In genomic region chr4:89524260-89525200, GRCm38 (mm10) we compare ENCODE assay signal across 8 mouse cellular contexts.
DNase-seq lines count a peak whose midpoint lies in the region; ATAC-seq and TF ChIP-seq lines count a peak whose summit lies in the region.

No protein-coding gene starts in this region.

- peak overlapping the region; percentile 96 for H3K27ac ChIP-seq in CH12.LX (ENCODE audit: insufficient read depth, low read depth)
- H3K27ac ChIP-seq in heart, embryonic 15.5 days = no peak overlapping the region
- no peak overlapping the region for H3K27ac ChIP-seq in liver, embryonic 15.5 days (replicated peaks)
- no peak overlapping the region for H3K27ac ChIP-seq in neural tube, embryonic 11.5 days (ENCODE audit: low read depth, low read length)

- in situ Hi-C loops in CH12.LX (cut with MboI; ENCODE audit: low pct_ligation_motif_present, low pct_unique_long_range_greater_than_20kb, low sequenced_read_pairs) = loop anchor here (5.0 to 10.0 kb wide), 3 partner anchors 120 to 652 kb away; no protein-coding TSS in a partner anchor

- H3K4me3 ChIP-seq in CH12.LX (replicated peaks in 1 of 3; ENCODE audit: low read depth in 2 of 3, low read length in 2 of 3, poor library complexity in 1 of 3) = peak overlapping the region; percentile 50 to 55 (median 54)
- peak overlapping the region; percentile 59 for H3K4me3 ChIP-seq in heart, embryonic 15.5 days
- H3K4me3 ChIP-seq in liver, embryonic 15.5 days (replicated peaks) = peak overlapping the region; percentile 55
- peak overlapping the region; percentile 38 for H3K4me3 ChIP-seq in neural tube, embryonic 11.5 days (ENCODE audit: low read depth, low read length)

- H3K4me1 ChIP-seq in CH12.LX (ENCODE audit: control insufficient read depth in 1 of 2, insufficient read depth in 2 of 2) = peaks cover 14 to 66% of the 10 kb centered on the region in 2 experiments
- peaks cover 11% of the 10 kb centered on the region for H3K4me1 ChIP-seq in heart, embryonic 15.5 days (replicated peaks)
- H3K4me1 ChIP-seq in liver, embryonic 15.5 days (replicated peaks) = peaks cover 13% of the 10 kb centered on the region
- H3K4me1 ChIP-seq in neural tube, embryonic 11.5 days (ENCODE audit: control insufficient read depth, insufficient read depth, low read length) = no peaks in the 10 kb centered on the region

- dilution Hi-C loops in CH12.LX (cut with MboI; ENCODE audit: extremely low pct_ligation_motif_present, extremely low pct_unique_long_range_greater_than_20kb, low sequenced_read_pairs) = no loop called here

- no peaks in the 10 kb centered on the region for H3K27me3 ChIP-seq in CH12.LX (replicated peaks)
- H3K27me3 ChIP-seq in heart, embryonic 15.5 days = peaks cover 19% of the 10 kb centered on the region
- peaks cover 39% of the 10 kb centered on the region for H3K27me3 ChIP-seq in liver, embryonic 15.5 days
- peaks cover 15% of the 10 kb centered on the region for H3K27me3 ChIP-seq in neural tube, embryonic 11.5 days (ENCODE audit: control insufficient read depth, insufficient read depth, low read length)

- TF ChIP-seq CTCF in CH12.LX (conservative IDR thresholded peaks at IDR 0.05 in 1 of 2, IDR thresholded peaks at IDR 0.05 in 1 of 2; ENCODE audit: low read depth in 2 of 2, low read length in 2 of 2) = peak; percentile 14 to 92; a peak in 2 of 4 replicates

- DNase-seq in CH12.LX (ENCODE audit: extremely low read depth) = peak; percentile 98
- DNase-seq in c-Kit-positive CD71-negative TER-119-negative erythroid progenitor cells, embryonic 14.5 days (ENCODE audit: low read depth) = peak; percentile 71
- DNase-seq in fibroblast of lung, adult 2 months (ENCODE audit: low read depth) = peak; percentile 70
- DNase-seq in kidney, postnatal 10 days = peak; percentile 70
- peak; percentile 83 for DNase-seq in neural tube, embryonic 11.5 days (ENCODE audit: low spot score)
- peak; percentile 53 for DNase-seq in telencephalon, adult 2 months (ENCODE audit: low read depth, low spot score)

- TF ChIP-seq POLR2A in CH12.LX (IDR thresholded peaks at IDR 0.05; ENCODE audit: low read depth, low read length) = peak; percentile 63

- WGBS in heart, embryonic 15.5 days = under 1% methylated on average over 40 of the region's 40 CpGs
- 2% methylated on average over 40 of the region's 40 CpGs for WGBS in liver, embryonic 15.5 days (ENCODE audit: insufficient replicate concordance)
- 2% methylated on average over 40 of the region's 40 CpGs for WGBS in neural tube, embryonic 11.5 days

- H3K4me2 ChIP-seq in CH12.LX (ENCODE audit: insufficient read depth, low read depth, poor library complexity, severe bottlenecking) = peak overlapping the region; percentile 81
- H3K4me2 ChIP-seq in heart, embryonic 15.5 days = peak overlapping the region; percentile 91
- H3K4me2 ChIP-seq in liver, embryonic 15.5 days = peak overlapping the region; percentile 74
- peak overlapping the region; percentile 72 for H3K4me2 ChIP-seq in neural tube, embryonic 11.5 days (ENCODE audit: low read depth)

- peak; percentile 99 for TF ChIP-seq RAD21 in CH12.LX (IDR thresholded peaks at IDR 0.05; ENCODE audit: low read depth, low read length)

- ATAC-seq in heart, embryonic 15.5 days (replicated peaks; ENCODE audit: insufficient number of reproducible peaks, insufficient read depth, low FRiP score, low read depth) = 0 out of 2 replicates have a peak, but pooled peaks have one; percentile 66
- peak; percentile 51; the same call in 1 of the 2 replicates for ATAC-seq in liver, embryonic 15.5 days (ENCODE audit: insufficient read depth)
- peak; percentile 72 for ATAC-seq in neural tube, embryonic 11.5 days (ENCODE audit: insufficient read depth, low FRiP score, low TSS enrichment)

- peak overlapping the region; percentile 92 for H3K9ac ChIP-seq in CH12.LX (ENCODE audit: insufficient read depth, low read depth)
- peak overlapping the region; percentile 56 for H3K9ac ChIP-seq in heart, embryonic 15.5 days
- no peak overlapping the region for H3K9ac ChIP-seq in liver, embryonic 15.5 days
- no peak overlapping the region for H3K9ac ChIP-seq in neural tube, embryonic 11.5 days (ENCODE audit: low read length)

- no peaks in the 10 kb centered on the region for H3K36me3 ChIP-seq in CH12.LX (replicated peaks in 1 of 2; ENCODE audit: control insufficient read depth in 1 of 2, insufficient read depth in 1 of 2, low read length in 1 of 2)
- H3K36me3 ChIP-seq in heart, embryonic 15.5 days = no peaks in the 10 kb centered on the region
- H3K36me3 ChIP-seq in liver, embryonic 15.5 days (replicated peaks) = no peaks in the 10 kb centered on the region
- no peaks in the 10 kb centered on the region for H3K36me3 ChIP-seq in neural tube, embryonic 11.5 days (ENCODE audit: control insufficient read depth, insufficient read depth, low read length)

- peak; percentile 84 for TF ChIP-seq EP300 in CH12.LX (IDR thresholded peaks at IDR 0.05; ENCODE audit: low read length)

- H3K79me2 ChIP-seq in CH12.LX (replicated peaks; ENCODE audit: control insufficient read depth, extremely low read depth, insufficient read depth, poor library complexity, severe bottlenecking) = no peaks in the 10 kb centered on the region

- H3K9me3 ChIP-seq in CH12.LX (replicated peaks; ENCODE audit: low read length) = no peaks in the 10 kb centered on the region
- H3K9me3 ChIP-seq in heart, embryonic 15.5 days (replicated peaks) = no peaks in the 10 kb centered on the region
- no peaks in the 10 kb centered on the region for H3K9me3 ChIP-seq in liver, embryonic 15.5 days (replicated peaks)
- H3K9me3 ChIP-seq in neural tube, embryonic 11.5 days (ENCODE audit: control insufficient read depth, low read length) = no peaks in the 10 kb centered on the region

TF ChIP-seq in CH12.LX, 34 proteins besides CTCF, POLR2A, EP300 and RAD21:
- TF ChIP-seq MYC (IDR thresholded peaks at IDR 0.05; ENCODE audit: low read depth, low read length) = peak; percentile 81
- no peak for TF ChIP-seq HCFC1 (IDR thresholded peaks at IDR 0.05; ENCODE audit: low read depth, low read length)
- TF ChIP-seq JUN (IDR thresholded peaks at IDR 0.05; ENCODE audit: insufficient read depth, low read depth, low read length) = peak; percentile 41
- TF ChIP-seq IRF4 (IDR thresholded peaks at IDR 0.05; ENCODE audit: low read depth, low read length) = peak; percentile 88
- no peak; the same call in none of the 2 replicates for TF ChIP-seq MEF2A (IDR thresholded peaks at IDR 0.05; ENCODE audit: borderline replicate concordance, low read depth, low read length)
- peak; percentile 59 for TF ChIP-seq NELFE (IDR thresholded peaks at IDR 0.05; ENCODE audit: low read depth, low read length)
- TF ChIP-seq MAZ (IDR thresholded peaks at IDR 0.05; ENCODE audit: low read depth, low read length) = peak; percentile 66
- TF ChIP-seq MAX (IDR thresholded peaks at IDR 0.05; ENCODE audit: low read length) = peak; percentile 78; the same call in 1 of the 2 replicates
- TF ChIP-seq MAFK (IDR thresholded peaks at IDR 0.05; ENCODE audit: insufficient replicate concordance, low read length) = peak; percentile 68; the same call in 1 of the 2 replicates
- peak; percentile 54; the same call in 1 of the 2 replicates for TF ChIP-seq RCOR1 (conservative IDR thresholded peaks at IDR 0.05; ENCODE audit: low read depth, low read length)
- TF ChIP-seq USF2 (conservative IDR thresholded peaks at IDR 0.05; ENCODE audit: low read depth, low read length) = no peak; the same call in 1 of the 2 replicates
- TF ChIP-seq JUND (conservative IDR thresholded peaks at IDR 0.05; ENCODE audit: low read depth, low read length) = peak; percentile 33; the same call in 1 of the 2 replicates
- TF ChIP-seq NRF1 (IDR thresholded peaks at IDR 0.05; ENCODE audit: low read depth, low read length) = peak; percentile 35; the same call in 1 of the 2 replicates
- TF ChIP-seq KAT2A (IDR thresholded peaks at IDR 0.05; ENCODE audit: insufficient replicate concordance, low read length) = 0 out of 2 replicates have a peak, but pooled peaks have one; percentile 39
- TF ChIP-seq E2F4 (IDR thresholded peaks at IDR 0.05; ENCODE audit: insufficient replicate concordance, low read depth, low read length) = no peak
- TF ChIP-seq USF1 (IDR thresholded peaks at IDR 0.05; ENCODE audit: low read depth, low read length) = no peak
- TF ChIP-seq ZNF384 (IDR thresholded peaks at IDR 0.05; ENCODE audit: low read depth, low read length) = 0 out of 2 replicates have a peak, but pooled peaks have one; percentile 4
- TF ChIP-seq ETS1 (conservative IDR thresholded peaks at IDR 0.05; ENCODE audit: low read depth, low read length) = peak; percentile 82
- peak; percentile 95 for TF ChIP-seq SMC3 (IDR thresholded peaks at IDR 0.05; ENCODE audit: low read depth, low read length)
- no peak for TF ChIP-seq GABPA (IDR thresholded peaks at IDR 0.05; ENCODE audit: insufficient replicate concordance, low read depth, low read length)
- TF ChIP-seq CHD1 (IDR thresholded peaks at IDR 0.05; ENCODE audit: low read depth, low read length) = peak; percentile 9; the same call in 1 of the 2 replicates
- peak; percentile 63 for TF ChIP-seq TBP (conservative IDR thresholded peaks at IDR 0.05; ENCODE audit: low read depth, low read length)
- peak; percentile 64; the same call in 1 of the 2 replicates for TF ChIP-seq CHD2 (IDR thresholded peaks at IDR 0.05; ENCODE audit: low read length)
- no peak for TF ChIP-seq ZMIZ1 (IDR thresholded peaks at IDR 0.05; ENCODE audit: low read depth, low read length)
- TF ChIP-seq TCF12 (IDR thresholded peaks at IDR 0.05; ENCODE audit: low read depth, low read length) = peak; percentile 61
- TF ChIP-seq BHLHE40 (IDR thresholded peaks at IDR 0.05; ENCODE audit: low read depth, low read length) = peak; percentile 98
- no peak for TF ChIP-seq PAX5 (IDR thresholded peaks at IDR 0.05; ENCODE audit: low read length)
- 0 out of 2 replicates have a peak, but pooled peaks have one; percentile 64 for TF ChIP-seq UBTF (IDR thresholded peaks at IDR 0.05; ENCODE audit: low read depth, low read length)
- no peak for TF ChIP-seq ELF1 (IDR thresholded peaks at IDR 0.05; ENCODE audit: low read depth, low read length)
- peak; percentile 87 for TF ChIP-seq ZC3H11A (IDR thresholded peaks at IDR 0.05; ENCODE audit: low read depth, low read length)
- TF ChIP-seq MXI1 (IDR thresholded peaks at IDR 0.05; ENCODE audit: low read depth, low read length) = peak; percentile 67; the same call in 1 of the 2 replicates
- TF ChIP-seq SIN3A (IDR thresholded peaks at IDR 0.05; ENCODE audit: low read length) = peak; percentile 92
- TF ChIP-seq ZKSCAN1 (IDR thresholded peaks at IDR 0.05; ENCODE audit: borderline replicate concordance, low read depth, low read length) = no peak
- TF ChIP-seq POLR2AphosphoS2 (IDR thresholded peaks at IDR 0.05; ENCODE audit: low read depth, low read length) = no peak; the same call in 1 of the 2 replicates

Comparison
In these comparisons a context has a peak if more than half of its experiments do, and no peak if none do; other contexts are left out.
1. H3K9ac ChIP-seq: peak in CH12.LX (single experiment) and heart, embryonic 15.5 days (single experiment); none in liver, embryonic 15.5 days (single experiment) and neural tube, embryonic 11.5 days (single experiment).
2. Peak in every context shown above with its lines, with median percentiles within 50 percentile points of each other: DNase-seq, H3K4me2 ChIP-seq, H3K4me3 ChIP-seq and ATAC-seq.